Mouse (Mus musculus) MN1 (cell line): Measurements from ENCODE around the gene Zranb3.
"Not testable (repeated sequence)": the region's sequence is repeated elsewhere in the genome, so short reads cannot be mapped to it uniquely, and the experiment has no call there.

Source experiments
- DNase-seq: peaks from one replicate; pipeline ENCODE4 v3.0.0-alpha.2; 2016; ENCODE audit warnings: low spot score

Gene Zranb3

DNA sequence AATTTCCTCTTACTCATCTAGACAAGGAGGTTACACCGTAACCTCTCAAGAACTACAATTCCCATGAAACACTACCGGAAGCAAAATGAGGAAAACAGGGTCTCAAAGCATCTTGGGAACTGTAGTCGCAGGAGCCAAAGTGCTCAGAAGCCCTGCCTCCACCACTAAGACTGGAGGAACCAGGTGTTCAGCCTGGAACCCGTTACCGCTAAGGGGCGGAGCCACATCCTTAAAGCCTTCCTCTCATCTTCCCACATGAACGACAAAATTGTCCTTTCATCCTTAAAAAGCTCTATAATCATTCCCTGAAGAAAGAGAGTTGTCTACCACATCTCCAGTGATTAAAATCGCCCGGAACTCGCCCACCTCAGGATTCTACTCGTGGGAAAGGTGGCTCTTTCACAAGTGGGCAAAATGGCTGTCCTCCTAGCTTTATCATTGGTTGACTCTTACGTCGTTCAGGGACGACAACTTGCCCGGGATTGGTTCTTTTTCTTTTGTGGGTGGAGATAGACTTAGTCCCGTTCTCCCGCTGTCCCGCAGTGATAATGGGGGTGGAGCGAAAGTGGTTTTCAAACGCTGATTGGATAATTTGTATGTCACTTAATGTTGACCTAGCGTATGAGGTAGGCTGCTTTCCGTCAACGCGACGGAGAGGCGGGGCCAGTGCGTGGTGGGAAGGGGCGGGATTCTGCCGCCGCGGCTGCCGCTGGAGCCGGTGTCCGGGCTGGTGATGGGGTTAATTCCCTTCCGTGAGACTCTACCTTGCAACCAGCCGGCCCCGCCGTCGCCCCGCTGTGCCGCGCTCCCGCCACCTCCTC is at the start of gene Zranb3, which contains the start of gene R3hdm1:
Zranb3 (minus strand) TSS at position 407 of the 821 bp plus-strand sequence.
R3hdm1 (plus strand) TSS at position 661 of the 821 bp plus-strand sequence.
- DNase-seq = peak; percentile 100

- DNase-seq = peak; percentile 73
Observed at GRCm38 (mm10) chr1:128141737-128142136, 38.9 kb upstream of the Zranb3 start.

DNA sequence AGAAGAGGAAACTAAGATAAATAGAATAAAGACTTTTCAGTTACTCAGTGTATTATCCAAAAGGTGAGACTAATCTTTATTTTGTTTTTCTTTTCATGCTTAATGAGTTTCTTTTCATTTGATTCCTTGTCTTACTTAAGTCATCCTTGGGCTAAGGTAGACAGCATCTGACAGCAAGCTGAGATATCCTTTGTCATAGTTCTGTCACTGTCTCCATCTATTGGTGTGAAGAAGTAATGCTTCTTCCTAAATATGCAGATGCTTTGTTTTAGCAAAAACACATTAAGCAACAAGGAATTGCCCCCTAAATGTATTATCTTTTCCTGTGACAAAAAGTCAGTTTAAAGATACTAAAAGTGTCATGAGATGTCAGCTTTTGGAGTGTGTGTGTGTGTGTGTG is 38.2 kb upstream of the Zranb3 start:
- DNase-seq = peak; percentile 50

DNA sequence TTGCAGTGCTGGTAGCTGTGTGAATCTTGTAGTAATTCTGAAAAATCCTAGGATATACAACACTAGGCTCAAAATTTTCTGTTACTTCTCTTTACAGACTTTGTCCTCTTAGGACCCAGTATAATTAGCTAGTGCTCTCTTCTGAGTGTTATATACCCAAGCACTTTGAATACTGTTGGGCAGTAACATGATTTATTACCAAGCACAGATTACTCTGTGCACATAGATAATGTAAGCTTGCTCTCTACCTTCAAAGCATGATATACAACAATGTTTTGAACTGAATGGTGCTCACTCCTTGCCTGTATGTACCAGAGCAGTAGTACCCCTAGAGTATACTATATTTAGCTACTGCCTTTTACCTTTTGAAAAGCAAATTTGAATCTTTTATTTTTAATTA is 33.4 kb upstream of the Zranb3 start:
- not testable (repeated sequence) for DNase-seq

- no peak for DNase-seq
Observed at GRCm38 (mm10) chr1:128120913-128121627, 18.2 kb upstream of the Zranb3 start.

GRCm38 (mm10) chr1:128103520-128104088 is 757 bp upstream of the Zranb3 start:
- peak; percentile 63 for DNase-seq

DNA sequence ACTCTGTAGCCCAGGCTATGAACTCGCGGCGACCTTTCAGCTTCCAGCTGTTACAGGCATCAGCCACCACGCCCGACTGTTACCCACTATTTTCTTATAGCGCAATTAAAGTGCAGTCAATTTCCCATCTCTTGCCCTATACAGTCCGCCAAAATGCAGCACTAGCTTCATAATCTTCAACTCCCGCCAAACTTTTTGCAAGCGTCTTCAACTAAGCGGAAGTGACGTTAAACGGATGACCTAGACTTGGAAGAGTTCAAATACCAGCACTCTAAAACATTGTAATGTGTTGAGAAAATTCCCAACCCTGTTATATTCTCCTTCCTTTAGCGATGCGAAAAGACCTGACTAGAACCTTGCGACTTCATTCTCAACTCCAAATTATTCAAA is 601 bp downstream of the Zranb3 start:
- no peak for DNase-seq

GRCm38 (mm10) chr1:128098309-128098708 is 4.5 kb downstream of the Zranb3 start:
- DNase-seq = no peak

DNA sequence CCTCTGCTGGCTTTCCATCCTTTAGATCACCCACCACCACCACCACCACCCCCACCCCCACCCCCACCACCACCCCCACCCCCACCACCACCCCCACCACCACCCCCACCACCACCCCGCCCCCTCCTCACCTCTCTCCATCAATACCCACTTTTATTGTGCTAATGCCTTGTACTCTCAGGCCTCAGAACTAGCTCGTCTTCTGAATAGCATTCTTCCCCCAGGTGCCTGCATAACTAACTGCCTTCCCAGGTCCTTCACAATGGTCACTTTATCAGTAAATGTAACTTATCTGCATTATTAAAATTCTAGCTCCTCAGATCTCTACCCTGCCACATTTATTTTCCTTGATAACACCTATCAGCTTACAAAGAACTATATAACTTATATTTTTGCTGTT is 8.2 kb downstream of the Zranb3 start:
- no peak for DNase-seq

GRCm38 (mm10) chr1:128082800-128083199 is 20.0 kb downstream of the Zranb3 start:
- no peak for DNase-seq

GRCm38 (mm10) chr1:128081873-128082272 is 21.0 kb downstream of the Zranb3 start:
- no peak for DNase-seq

GRCm38 (mm10) chr1:128080936-128081696 is 21.7 kb downstream of the Zranb3 start:
- no peak for DNase-seq

DNA sequence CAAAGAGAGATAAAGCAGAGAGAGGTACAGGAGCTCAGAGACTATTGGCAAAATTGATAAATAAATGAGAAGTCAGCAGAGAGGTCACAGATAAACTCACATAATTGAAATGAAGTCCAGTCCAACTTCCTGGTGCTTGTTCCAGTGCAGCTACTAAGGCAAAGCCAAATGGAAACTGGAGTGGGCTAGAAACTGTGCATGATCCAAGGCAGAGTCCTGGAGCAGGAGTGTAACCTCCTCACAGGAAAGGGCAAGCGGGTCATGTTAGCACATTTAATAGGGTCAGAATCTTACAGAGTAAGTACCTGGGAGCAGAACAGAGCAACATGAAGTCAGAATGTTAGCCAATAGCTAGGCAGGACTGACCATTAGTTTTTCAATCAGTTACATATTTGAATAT is 24.2 kb downstream of the Zranb3 start:
- no peak for DNase-seq

GRCm38 (mm10) chr1:128077788-128078187 is 25.1 kb downstream of the Zranb3 start:
- no peak for DNase-seq

DNA sequence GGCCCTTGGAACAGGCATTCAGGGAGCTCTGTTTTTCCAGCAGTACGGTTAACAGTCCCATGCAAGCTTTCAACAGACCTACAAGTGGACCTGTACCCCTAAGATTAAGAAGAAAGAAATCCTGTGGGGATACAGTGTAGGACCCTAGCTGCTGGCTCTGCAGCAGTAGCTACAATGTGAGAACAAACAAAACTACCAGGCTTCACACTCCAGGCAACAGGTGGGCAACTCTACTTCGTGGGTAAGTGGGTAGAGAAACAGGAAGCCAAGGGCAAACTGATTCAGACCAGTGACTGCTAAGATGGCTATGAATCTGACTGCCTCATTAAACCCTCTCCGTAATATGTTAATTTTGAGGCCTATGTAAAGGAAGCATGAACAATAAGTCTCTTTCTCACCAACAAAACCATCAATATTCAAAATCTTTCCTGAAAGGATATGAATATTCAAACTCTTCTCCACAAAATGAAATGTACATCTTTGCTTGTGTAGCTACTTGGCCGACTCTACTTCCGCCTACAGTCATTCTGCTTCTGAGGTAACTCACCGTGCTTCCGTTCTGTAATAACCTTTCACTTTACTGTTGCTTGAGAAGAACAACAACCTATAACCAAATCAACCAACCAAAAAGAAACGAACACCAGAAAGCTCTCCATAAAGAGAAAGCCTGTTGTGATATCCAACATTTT is 25.9 kb downstream of the Zranb3 start:
- DNase-seq = no peak

GRCm38 (mm10) chr1:128073051-128073450 is 29.8 kb downstream of the Zranb3 start:
- no peak for DNase-seq

DNA sequence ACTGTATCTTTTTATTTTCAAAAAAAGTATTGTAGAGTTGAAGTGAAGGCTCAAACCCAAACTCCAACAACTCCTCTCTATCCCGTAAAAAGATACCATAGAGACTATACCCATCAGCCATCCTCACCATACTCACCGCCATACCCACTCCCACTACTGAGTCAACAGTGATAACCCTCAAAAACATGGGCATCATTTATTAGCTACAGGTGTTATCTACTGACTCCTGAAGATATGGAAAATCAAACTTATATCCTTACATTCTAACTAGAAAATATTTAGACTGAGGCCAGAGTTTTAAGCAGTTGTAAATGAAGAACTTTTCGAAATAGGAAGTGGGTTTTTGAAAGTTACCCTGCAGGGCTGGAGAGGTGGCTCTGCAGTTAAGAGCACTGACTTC is 32.8 kb downstream of the Zranb3 start:
- DNase-seq = no peak

- no peak for DNase-seq
Observed at GRCm38 (mm10) chr1:128068945-128069397, 33.9 kb downstream of the Zranb3 start.

- no peak for DNase-seq
Observed at GRCm38 (mm10) chr1:128064716-128065115, 38.1 kb downstream of the Zranb3 start.

- DNase-seq = no peak
Observed at GRCm38 (mm10) chr1:128062167-128062566, 40.7 kb downstream of the Zranb3 start.

GRCm38 (mm10) chr1:128061401-128061800 is 41.4 kb downstream of the Zranb3 start:
- DNase-seq = no peak
